ENCODE assay signal across 12 mouse cellular contexts in the genomic region with DNA sequence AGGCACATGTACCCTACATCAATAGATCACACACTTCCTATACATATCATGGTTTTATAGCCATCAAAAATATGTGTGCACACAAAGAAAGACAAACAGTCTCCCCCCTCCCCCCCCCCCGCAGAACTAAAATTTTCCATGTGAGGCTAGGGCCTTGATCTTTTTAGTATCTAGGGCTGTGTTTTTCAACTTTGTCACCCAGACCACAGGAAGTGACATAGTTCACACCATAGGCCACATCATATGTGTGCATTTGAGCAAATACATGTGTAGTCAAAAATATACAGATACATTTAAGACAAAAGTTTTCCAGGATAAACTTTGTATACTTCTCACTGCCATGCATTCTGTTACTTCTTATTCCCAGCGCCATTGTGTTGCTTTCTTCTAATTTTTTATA.
"Had no signal": no experiment of that assay in that cellular context is flagged by ENCODE, and none has a peak within 500 bp of the region (broad histone marks: within the 10 kb centered on the region; RNA-seq: fewer than 3 reads in every experiment).

No protein-coding gene starts in this region.

- H3K27me3 ChIP-seq: limb, embryonic 15.5 days; liver, embryonic 12.5 days; midbrain, embryonic 15.5 days; neural tube, embryonic 15.5 days had no signal

- H3K27ac ChIP-seq: limb, embryonic 15.5 days; liver, embryonic 12.5 days; midbrain, embryonic 10.5 days; midbrain, embryonic 15.5 days; neural tube, embryonic 15.5 days; stomach, postnatal 0 days had no signal

- ATAC-seq: midbrain, embryonic 15.5 days had no signal

- H3K4me3 ChIP-seq: limb, embryonic 15.5 days; liver, embryonic 12.5 days; midbrain, embryonic 10.5 days; midbrain, embryonic 15.5 days; neural tube, embryonic 15.5 days had no signal

- H3K36me3 ChIP-seq: limb, embryonic 15.5 days; liver, embryonic 12.5 days; midbrain, embryonic 10.5 days; midbrain, embryonic 15.5 days; neural tube, embryonic 15.5 days had no signal

- DNase-seq: kidney, adult 11 months; layer of hippocampus, adult 9-11 months; layer of hippocampus, postnatal 36 days; lung, embryonic 14.5 days; right cerebral cortex, adult 18-20 months; thymus, postnatal 25 days had no signal
